Mouse (Mus musculus) mesoderm, embryonic 11.5 days (tissue): ENCODE measurements around the gene Drd4.
"Not testable (repeated sequence)": the region's sequence is repeated elsewhere in the genome, so short reads cannot be mapped to it uniquely, and the experiment has no call there.

ENCODE experiments used
- DNase-seq: peaks from one replicate; pipeline ENCODE4 v3.0.0-alpha.2; 2012; ENCODE audit warnings: low read depth, low spot score

Drd4 gene

DNA sequence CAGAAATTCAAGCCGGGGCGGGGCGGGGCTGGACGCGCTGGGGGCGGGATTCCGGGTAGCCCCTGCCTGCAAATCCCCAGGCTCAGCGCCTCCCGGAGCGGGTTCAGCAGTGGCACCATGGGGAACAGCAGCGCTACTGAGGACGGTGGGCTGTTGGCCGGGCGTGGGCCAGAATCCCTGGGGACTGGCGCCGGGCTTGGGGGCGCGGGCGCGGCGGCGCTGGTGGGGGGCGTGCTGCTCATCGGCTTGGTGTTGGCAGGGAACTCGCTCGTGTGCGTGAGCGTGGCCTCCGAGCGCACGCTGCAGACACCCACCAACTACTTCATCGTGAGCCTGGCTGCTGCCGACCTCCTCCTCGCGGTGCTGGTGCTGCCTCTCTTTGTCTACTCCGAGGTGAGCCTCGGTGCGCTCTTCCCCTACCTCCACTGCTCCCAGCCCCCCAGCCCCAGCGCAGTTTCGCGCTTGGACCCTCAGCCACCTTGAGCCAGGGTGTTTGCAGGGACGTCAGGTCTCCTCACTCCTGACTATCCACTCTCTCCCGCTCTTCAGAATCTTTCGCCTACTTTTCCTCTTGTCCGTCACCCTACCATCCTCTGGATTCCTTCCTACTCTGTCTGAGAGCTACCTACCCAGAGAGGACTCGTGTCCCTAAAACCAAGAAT, at the start of gene Drd4:
Gene Drd4 (plus strand): TSS at position 86 of the 662 bp plus-strand sequence.
- peak; percentile 65 for DNase-seq

- not testable (repeated sequence) for DNase-seq
These were observed 41.3 kb upstream of the Drd4 start for GRCm38 (mm10) chr7:141250486-141250885.

GRCm38 (mm10) chr7:141256159-141256558, 35.6 kb upstream of the Drd4 start:
- no peak for DNase-seq

GRCm38 (mm10) chr7:141261480-141261879, 30.3 kb upstream of the Drd4 start:
- DNase-seq: no peak

DNA sequence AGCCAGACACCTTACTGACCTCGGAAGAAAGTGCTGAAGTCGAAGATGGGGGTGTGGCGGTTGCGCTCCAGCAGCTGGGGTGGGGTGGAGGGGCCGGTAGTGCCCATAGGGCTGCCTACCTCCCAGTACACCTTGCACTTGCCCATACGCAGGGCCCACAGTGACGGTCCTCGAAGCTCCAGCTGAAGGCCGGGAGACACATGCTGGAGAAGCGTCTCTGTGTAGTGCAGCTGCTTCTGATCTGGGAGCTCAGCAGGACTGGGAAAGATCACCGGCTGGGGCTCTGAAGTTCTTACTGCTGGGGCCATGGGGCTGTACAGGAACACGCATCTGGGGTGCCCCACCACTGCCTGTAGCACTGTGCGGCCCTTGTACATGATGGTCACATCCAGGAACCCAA, 28.2 kb upstream of the Drd4 start:
- no peak for DNase-seq

- no peak for DNase-seq
These were observed 27.6 kb upstream of the Drd4 start for GRCm38 (mm10) chr7:141264041-141264700.

DNA sequence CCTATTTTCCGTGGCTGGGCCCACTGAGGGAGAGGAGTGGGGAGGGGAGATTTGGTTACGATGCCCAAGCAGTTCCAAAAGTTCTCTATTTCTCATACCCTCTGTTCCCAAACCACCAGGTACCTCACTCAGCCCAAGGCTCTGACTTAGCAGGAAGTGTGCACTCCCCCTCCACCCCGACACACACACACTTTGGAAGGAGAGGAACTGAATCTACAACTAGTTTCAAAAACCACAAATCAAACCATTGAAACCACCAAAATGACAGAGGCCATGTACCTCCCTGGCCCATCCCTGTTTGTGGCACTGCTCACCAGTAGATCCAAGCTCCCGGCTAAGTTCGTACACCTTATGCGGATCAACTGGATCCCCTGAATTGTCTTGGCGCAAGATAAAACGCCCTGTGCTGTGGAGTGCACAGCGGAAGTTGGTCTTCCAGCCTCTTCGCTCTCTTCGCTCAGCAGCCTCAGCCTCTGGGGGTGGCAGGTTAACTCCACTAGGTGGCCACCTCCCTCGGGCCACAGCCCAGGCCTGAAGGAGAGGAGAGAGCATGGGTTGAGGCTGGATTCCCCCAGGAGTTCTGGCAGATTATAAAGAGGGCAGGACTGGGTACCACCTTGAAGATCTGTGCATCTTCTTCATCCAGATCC, 26.9 kb upstream of the Drd4 start:
- DNase-seq: peak; percentile 43

DNA sequence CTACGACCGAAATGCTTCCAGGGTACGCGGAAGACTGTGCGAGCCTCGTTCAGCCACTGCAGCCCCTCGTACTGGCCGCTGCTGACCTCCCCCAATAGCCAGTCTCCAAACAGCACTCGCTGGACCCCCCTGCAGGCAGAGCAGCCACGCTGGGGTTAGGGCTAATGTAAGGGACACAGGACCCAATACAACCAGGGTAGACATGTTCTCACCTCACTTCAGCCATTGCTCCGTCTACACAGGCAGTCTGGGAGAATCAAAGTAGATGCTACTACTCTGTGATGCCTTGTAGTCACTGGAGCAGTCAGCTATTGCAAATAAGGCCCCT, 26.4 kb upstream of the Drd4 start:
- no peak for DNase-seq

DNA sequence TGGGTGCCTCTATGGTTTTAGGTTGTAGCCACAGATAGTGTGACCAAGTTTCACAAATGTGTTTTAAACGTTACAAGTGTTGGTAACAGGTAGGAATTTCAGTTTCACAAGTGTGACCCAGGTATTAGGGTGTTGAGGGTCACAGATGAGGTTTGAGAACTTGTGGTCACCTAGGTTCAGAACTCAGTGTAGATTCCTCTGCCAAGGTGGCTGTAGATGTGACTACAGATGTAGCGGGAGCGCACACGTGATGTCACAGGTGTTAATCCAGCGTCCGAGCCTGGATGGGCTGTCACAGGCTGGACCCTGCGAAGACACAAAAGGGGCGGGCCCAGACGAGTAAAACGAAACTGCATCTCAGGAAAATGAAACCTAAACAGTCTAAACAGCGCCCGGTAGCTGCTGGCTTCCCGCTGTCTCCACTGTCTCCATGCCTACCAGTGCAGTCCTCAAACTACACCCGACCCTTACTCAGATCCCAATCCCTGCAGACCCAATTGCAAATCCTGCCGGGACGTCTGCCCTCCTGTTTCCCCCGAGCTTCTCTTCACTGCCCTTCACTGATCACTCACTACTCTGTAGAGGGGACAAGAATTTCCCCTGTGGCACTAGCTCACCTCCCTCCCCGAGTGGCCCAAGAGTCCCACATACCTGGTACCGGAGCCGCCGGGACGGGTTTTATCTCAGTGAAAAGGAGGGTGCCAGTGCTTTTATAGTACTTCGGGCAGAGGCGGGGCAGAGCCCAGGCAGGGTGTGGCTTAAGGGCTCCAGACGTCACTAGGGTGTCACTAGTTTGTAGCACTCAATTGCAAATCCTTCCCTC, 25.9 kb upstream of the Drd4 start, which contains the start of gene Irf7:
Gene Irf7 (minus strand): TSS at position 743 of the 823 bp plus-strand sequence.
- DNase-seq: peak; percentile 23

DNA sequence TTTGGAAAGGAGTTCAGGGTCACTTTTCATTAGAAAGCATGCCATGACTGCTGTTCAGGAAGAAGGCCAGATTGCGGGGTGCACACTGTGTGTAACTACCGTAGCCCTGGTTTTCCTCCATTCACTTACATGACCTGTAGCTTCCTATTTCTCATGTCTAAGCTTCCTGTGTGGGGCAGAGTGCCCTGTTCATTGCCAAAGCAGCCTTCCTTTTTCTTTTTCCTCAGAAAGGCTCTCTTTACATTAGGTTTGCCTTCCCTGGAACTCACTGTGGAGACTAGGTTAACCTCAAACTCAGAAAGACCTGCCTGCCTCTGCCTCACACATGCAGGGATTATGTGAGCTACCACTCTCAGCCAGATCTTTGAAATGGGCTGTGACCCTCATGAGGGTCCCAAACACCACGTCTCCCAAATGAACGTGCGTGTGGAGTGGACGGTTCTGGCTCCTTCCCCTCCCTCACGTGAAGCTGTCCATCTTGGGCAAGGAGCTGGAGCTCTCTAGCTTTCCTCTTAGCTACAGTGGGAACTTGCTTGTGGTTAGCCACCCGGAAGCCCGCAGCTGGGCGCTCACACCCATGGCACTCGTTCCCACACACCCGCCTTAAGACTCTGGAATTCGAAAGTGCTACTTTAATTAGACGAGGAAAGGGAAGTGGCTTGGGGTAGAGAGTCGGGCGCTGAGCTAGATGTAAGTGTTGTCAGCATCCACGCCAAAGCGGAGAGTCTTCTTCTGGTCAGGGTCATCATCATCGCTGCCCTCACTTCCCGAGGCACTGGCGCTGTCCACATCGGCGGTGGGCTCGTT, 23.1 kb upstream of the Drd4 start:
- no peak for DNase-seq

GRCm38 (mm10) chr7:141269273-141269545, 22.6 kb upstream of the Drd4 start:
- no peak for DNase-seq

GRCm38 (mm10) chr7:141270631-141271030, 21.2 kb upstream of the Drd4 start:
- DNase-seq: no peak

DNA sequence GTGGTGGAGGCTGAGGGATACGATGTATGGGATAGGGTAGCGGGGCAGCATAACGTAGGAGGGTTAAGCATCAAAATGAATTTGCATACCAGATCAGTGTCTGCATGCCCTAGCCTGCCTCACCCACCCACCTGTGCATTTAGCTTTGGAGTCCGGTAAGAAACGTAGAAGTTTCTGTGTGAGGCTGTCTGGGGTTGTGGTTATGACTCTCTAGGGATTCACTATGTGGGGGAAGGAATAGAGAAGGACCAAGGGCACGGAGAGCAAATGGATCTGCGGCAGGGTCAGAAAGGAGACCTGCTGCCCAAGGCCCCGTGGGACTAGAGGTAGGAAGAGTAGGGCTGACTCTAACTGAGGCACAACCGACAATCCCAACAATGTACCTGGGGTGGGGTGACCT, 16.4 kb upstream of the Drd4 start:
- no peak for DNase-seq

DNA sequence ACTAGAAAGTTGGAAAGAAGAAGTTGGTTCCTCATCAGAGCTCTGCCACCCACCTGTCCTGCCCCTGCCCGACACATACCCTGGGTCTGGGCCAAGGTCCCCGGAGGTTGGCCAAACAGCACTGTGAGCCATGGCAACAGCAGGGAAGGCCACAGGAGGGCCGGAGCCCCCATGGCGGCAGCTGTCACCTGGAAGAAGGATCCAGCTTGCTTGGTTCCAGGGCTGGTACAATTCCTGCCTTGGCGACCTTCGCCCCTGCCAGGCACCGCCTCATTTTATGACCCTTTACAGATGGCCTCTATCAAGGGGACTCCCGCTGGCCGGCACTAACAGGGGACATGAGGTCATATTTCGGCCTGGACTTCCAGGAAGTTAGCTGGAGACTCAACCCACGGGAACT, 15.3 kb upstream of the Drd4 start, which contains the start of gene Cdhr5:
Gene Cdhr5 (minus strand): TSS at position 241 of the 400 bp plus-strand sequence.
- DNase-seq: no peak

- no peak for DNase-seq
These were observed 13.8 kb upstream of the Drd4 start for GRCm38 (mm10) chr7:141277701-141278678.

DNA sequence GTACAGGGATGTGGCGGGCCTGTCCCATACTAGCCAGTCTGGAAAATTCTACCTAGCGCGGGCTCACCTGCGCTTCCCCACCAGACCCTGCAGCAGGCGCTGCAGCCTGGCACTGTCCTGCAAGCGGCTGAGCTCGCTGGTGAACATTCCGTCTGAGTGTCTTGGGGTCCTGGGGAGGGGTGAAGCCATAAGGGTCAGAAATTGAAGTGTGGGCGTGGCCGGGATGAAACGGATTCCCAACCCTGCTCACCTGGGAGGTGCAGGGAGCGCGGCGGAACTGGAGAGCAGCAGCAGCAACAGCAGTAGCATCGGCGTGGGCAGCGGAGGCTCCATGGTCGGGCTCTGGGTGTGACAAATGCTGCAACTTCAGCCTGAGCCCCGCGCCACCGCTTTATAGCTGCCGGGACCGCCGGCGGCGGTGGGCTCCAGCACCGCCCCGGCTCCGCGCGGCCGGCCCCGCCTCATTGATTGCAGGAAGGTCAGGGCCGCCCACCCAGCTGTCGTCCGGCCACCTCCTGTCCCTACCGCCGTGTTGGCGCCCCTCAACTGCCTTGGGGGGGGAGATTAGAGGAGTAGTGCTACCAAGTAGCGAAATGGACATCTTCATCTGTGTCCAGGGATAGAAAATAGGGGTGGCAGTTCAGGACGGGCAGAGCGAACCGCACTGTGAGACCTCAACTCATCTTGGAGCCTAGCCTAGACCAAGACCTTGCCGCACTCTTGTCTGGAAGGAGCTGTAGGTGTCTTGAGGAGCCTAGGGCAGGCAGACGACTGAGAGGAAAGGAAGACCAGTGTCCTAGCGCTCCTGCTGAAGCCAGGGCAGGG, 12.8 kb upstream of the Drd4 start, which contains the start of gene Sct:
Gene Sct (minus strand): TSS at position 368 of the 825 bp plus-strand sequence.
- DNase-seq: peak; percentile 61

GRCm38 (mm10) chr7:141281442-141281841, 10.4 kb upstream of the Drd4 start:
- DNase-seq: no peak

DNA sequence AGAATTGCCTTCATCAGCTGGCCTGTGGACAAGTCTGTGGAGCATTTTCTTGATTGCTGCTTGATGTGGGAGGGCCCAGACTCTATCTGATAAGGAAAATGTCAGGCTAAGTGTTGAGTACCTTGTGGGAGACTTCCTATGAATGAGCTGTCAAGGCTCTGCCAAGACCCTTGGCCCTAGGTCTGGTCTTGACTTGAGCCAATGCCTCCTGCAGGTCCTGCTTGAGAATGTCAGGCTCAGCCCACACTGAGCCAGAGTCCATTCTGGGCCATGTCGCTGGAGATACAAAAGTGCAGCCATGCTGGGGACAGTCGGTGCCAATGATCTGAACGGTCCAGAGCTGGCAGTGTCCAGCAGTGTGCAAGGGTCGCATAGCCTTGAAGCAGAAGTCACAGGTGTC, 9.1 kb upstream of the Drd4 start:
- DNase-seq: no peak

DNA sequence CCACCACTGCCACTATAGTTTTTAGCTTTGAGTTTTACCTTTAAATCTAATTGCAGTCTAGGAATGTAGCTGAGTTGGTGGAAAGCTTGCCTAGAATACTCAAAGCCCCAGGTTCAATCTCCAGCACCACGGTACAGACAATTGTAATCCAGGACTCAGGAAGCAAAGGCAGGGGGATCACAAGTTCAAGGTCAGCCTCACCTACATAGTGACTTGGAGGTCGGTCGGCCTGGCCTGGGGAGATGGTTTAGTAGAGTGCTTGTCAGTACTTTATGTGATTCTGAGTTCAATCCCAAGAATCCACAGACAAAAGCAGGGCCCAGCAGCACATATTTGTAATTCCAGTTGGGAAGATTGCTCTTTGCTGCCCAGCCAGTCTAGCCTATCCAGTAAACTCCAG, 3.8 kb upstream of the Drd4 start:
- no peak for DNase-seq
